Mouse (Mus musculus) hindbrain, embryonic 11.5 days (tissue): Measurements from ENCODE around the gene Cers6. TPM values are rescaled to one million over a fixed set of nuclear protein-coding genes. Genes with fewer than 3 reads are reported as not detected.

Experiments used
- ATAC-seq: fragments of 200-750 bp; cut with Nextera tagmentation; 2 replicates; pipeline ENCODE4 v1.8.0; 2017; ENCODE audit warnings: mild to moderate bottlenecking, moderate TSS enrichment, moderate library complexity; ENCODE audit not compliant: low FRiP score
- DNase-seq: peaks from one replicate; pipeline ENCODE4 v3.0.0-alpha.2; 2015; ENCODE audit warnings: low spot score
- H3K27ac ChIP-seq: fragments of 300-500 bp; sonication (generic); 2 replicates; pipeline ENCODE4 v1.5.1; 2014; ENCODE audit warnings: mild to moderate bottlenecking, low read depth, low read length
- H3K27me3 ChIP-seq: fragments of 300-500 bp; sonication (generic); 2 replicates; pipeline ENCODE4 v1.6.1; 2014; ENCODE audit warnings: mild to moderate bottlenecking, low read length, moderate library complexity, mixed read lengths; ENCODE audit not compliant: control insufficient read depth, insufficient read depth
- H3K36me3 ChIP-seq: fragments of 300-500 bp; sonication (generic); 2 replicates; pipeline ENCODE4 v1.6.1; 2014; ENCODE audit warnings: mild to moderate bottlenecking, low read length, moderate library complexity, mixed read lengths; ENCODE audit not compliant: control insufficient read depth, insufficient read depth
- H3K4me1 ChIP-seq: fragments of 300-500 bp; sonication (generic); replicated peaks from 2 replicates; pipeline ENCODE4 v1.6.1; 2014; ENCODE audit warnings: low read length, mixed read lengths; ENCODE audit not compliant: control insufficient read depth, insufficient read depth
- H3K4me2 ChIP-seq: fragments of 300-500 bp; sonication (generic); replicated peaks from 2 replicates; pipeline ENCODE4 v1.6.1; 2014; ENCODE audit warnings: mild to moderate bottlenecking, low read depth, low read length
- H3K4me3 ChIP-seq: fragments of 300-500 bp; sonication (generic); 2 replicates; pipeline ENCODE4 v1.5.1; 2014; ENCODE audit warnings: low read depth, low read length
- H3K9ac ChIP-seq: fragments of 300-500 bp; sonication (generic); 2 replicates; pipeline ENCODE4 v1.6.1; 2014; ENCODE audit warnings: low read depth, low read length
- H3K9me3 ChIP-seq: fragments of 300-500 bp; sonication (generic); 2 replicates; pipeline ENCODE4 v1.6.1; 2016; ENCODE audit warnings: low read length; ENCODE audit not compliant: control insufficient read depth
- WGBS: fragments of 180-500 bp; shearing (Covaris S2); extraction: QIAGEN DNeasy Blood & Tissue Kit; methylation state at CpG from one replicate; pipeline ENCODE4 v1.1.7; 2014; 5-methylcytosine and 5-hydroxymethylcytosine counted together
- polyA plus RNA-seq: library from polyadenylated mRNA; unstranded; fragments of >200 nt; fragmentation: Nextera tagmentation; extraction: Ambion mirVana; gene quantifications from 2 replicates; pipeline ENCODE4 v1.2.1, GENCODE M21; 2014

Cers6 gene
- polyA plus RNA-seq, 1 experiment from 2014 or later = 77.0 TPM

- no peak overlapping the region for H3K27ac ChIP-seq
- no peaks in the 10 kb centered on the region for H3K4me1 ChIP-seq
- H3K4me2 ChIP-seq = no peak overlapping the region
- no peaks in the 10 kb centered on the region for H3K36me3 ChIP-seq
- no peak overlapping the region for H3K4me3 ChIP-seq
- no peak for DNase-seq
- no peaks in the 10 kb centered on the region for H3K9me3 ChIP-seq
- WGBS = 62% methylated on average over 2 of the region's 2 CpGs
- no peaks in the 10 kb centered on the region for H3K27me3 ChIP-seq
- H3K9ac ChIP-seq = no peak overlapping the region
- no peak for ATAC-seq
These were observed 84.7 kb downstream of the Cers6 start for GRCm38 (mm10) chr2:68945976-68946375.

GRCm38 (mm10) chr2:68946819-68947218 is 85.6 kb downstream of the Cers6 start:
- Histone ChIP-seq H3K9me3 (no peaks in the 10 kb centered on the region), H3K4me1 (no peaks in the 10 kb centered on the region), H3K36me3 (no peaks in the 10 kb centered on the region), H3K9ac (no peak overlapping the region), H3K27me3 (no peaks in the 10 kb centered on the region), H3K4me3 (no peak overlapping the region), H3K4me2 (no peak overlapping the region), H3K27ac (no peak overlapping the region)
- ATAC-seq (no peak), DNase-seq (no peak)
- WGBS = 94% methylated on average over 5 of the region's 5 CpGs

GRCm38 (mm10) chr2:68949137-68949536 is 87.9 kb downstream of the Cers6 start:
- Histone ChIP-seq H3K9ac (no peak overlapping the region), H3K36me3 (no peaks in the 10 kb centered on the region), H3K27ac (no peak overlapping the region), H3K4me1 (no peaks in the 10 kb centered on the region), H3K9me3 (no peaks in the 10 kb centered on the region), H3K27me3 (no peaks in the 10 kb centered on the region), H3K4me3 (no peak overlapping the region), H3K4me2 (no peak overlapping the region)
- no peak for ATAC-seq
- DNase-seq = no peak
- WGBS = 90% methylated on average over 2 of the region's 2 CpGs

GRCm38 (mm10) chr2:68949728-68950127 is 88.5 kb downstream of the Cers6 start:
- Histone ChIP-seq H3K9ac (no peak overlapping the region), H3K27ac (no peak overlapping the region), H3K4me3 (no peak overlapping the region), H3K4me1 (no peaks in the 10 kb centered on the region), H3K9me3 (no peaks in the 10 kb centered on the region), H3K4me2 (no peak overlapping the region), H3K27me3 (no peaks in the 10 kb centered on the region), H3K36me3 (no peaks in the 10 kb centered on the region)
- WGBS = 88% methylated on average over 5 of the region's 5 CpGs
- ATAC-seq = no peak
- no peak for DNase-seq

- no peak overlapping the region for H3K4me2 ChIP-seq
- H3K4me3 ChIP-seq = no peak overlapping the region
- H3K36me3 ChIP-seq = no peaks in the 10 kb centered on the region
- no peaks in the 10 kb centered on the region for H3K9me3 ChIP-seq
- no peak overlapping the region for H3K27ac ChIP-seq
- 91% methylated on average over 3 of the region's 3 CpGs for WGBS
- no peaks in the 10 kb centered on the region for H3K27me3 ChIP-seq
- ATAC-seq (no peak), DNase-seq (no peak)
- H3K9ac ChIP-seq = no peak overlapping the region
- H3K4me1 ChIP-seq = no peaks in the 10 kb centered on the region
These were observed 90.5 kb downstream of the Cers6 start for GRCm38 (mm10) chr2:68951706-68952105.

- no peaks in the 10 kb centered on the region for H3K9me3 ChIP-seq
- H3K27me3 ChIP-seq = no peaks in the 10 kb centered on the region
- H3K4me3 ChIP-seq = no peak overlapping the region
- no peak overlapping the region for H3K27ac ChIP-seq
- no peak overlapping the region for H3K4me2 ChIP-seq
- no peaks in the 10 kb centered on the region for H3K4me1 ChIP-seq
- no peak overlapping the region for H3K9ac ChIP-seq
- DNase-seq (no peak), ATAC-seq (no peak)
- 84% methylated on average over 2 of the region's 2 CpGs for WGBS
- H3K36me3 ChIP-seq = no peaks in the 10 kb centered on the region
These were observed 92.4 kb downstream of the Cers6 start for GRCm38 (mm10) chr2:68953688-68954087.

GRCm38 (mm10) chr2:68955496-68955895 is 94.3 kb downstream of the Cers6 start:
- ATAC-seq = no peak
- 95% methylated on average over 2 of the region's 2 CpGs for WGBS

GRCm38 (mm10) chr2:68956146-68956545 is 94.9 kb downstream of the Cers6 start:
- Histone ChIP-seq H3K27ac (no peak overlapping the region), H3K4me2 (no peak overlapping the region), H3K9me3 (no peaks in the 10 kb centered on the region), H3K4me1 (no peaks in the 10 kb centered on the region), H3K27me3 (no peaks in the 10 kb centered on the region), H3K36me3 (no peaks in the 10 kb centered on the region), H3K4me3 (no peak overlapping the region), H3K9ac (no peak overlapping the region)
- WGBS = 95% methylated on average over 3 of the region's 3 CpGs
- ATAC-seq = no peak
- DNase-seq = no peak

More at GRCm38 (mm10) chr2:68955496-68955895, 94.3 kb downstream of the Cers6 start:
- Histone ChIP-seq H3K4me2 (no peak overlapping the region), H3K9me3 (no peaks in the 10 kb centered on the region), H3K27me3 (no peaks in the 10 kb centered on the region), H3K4me3 (no peak overlapping the region), H3K27ac (no peak overlapping the region), H3K4me1 (no peaks in the 10 kb centered on the region), H3K9ac (no peak overlapping the region), H3K36me3 (no peaks in the 10 kb centered on the region)
- no peak for DNase-seq

GRCm38 (mm10) chr2:68957831-68958230 is 96.6 kb downstream of the Cers6 start:
- H3K9me3 ChIP-seq = no peaks in the 10 kb centered on the region
- 74% methylated on average over 7 of the region's 7 CpGs for WGBS
- no peak for DNase-seq

More at GRCm38 (mm10) chr2:68957831-68958230, 96.6 kb downstream of the Cers6 start:
- Histone ChIP-seq H3K27ac (no peak overlapping the region), H3K9ac (no peak overlapping the region), H3K36me3 (no peaks in the 10 kb centered on the region), H3K4me1 (no peaks in the 10 kb centered on the region), H3K4me3 (no peak overlapping the region), H3K4me2 (no peak overlapping the region), H3K27me3 (no peaks in the 10 kb centered on the region)
- no peak for ATAC-seq
